Mouse (Mus musculus): ENCODE results near the gene Morc1.

Gene Morc1

DNA sequence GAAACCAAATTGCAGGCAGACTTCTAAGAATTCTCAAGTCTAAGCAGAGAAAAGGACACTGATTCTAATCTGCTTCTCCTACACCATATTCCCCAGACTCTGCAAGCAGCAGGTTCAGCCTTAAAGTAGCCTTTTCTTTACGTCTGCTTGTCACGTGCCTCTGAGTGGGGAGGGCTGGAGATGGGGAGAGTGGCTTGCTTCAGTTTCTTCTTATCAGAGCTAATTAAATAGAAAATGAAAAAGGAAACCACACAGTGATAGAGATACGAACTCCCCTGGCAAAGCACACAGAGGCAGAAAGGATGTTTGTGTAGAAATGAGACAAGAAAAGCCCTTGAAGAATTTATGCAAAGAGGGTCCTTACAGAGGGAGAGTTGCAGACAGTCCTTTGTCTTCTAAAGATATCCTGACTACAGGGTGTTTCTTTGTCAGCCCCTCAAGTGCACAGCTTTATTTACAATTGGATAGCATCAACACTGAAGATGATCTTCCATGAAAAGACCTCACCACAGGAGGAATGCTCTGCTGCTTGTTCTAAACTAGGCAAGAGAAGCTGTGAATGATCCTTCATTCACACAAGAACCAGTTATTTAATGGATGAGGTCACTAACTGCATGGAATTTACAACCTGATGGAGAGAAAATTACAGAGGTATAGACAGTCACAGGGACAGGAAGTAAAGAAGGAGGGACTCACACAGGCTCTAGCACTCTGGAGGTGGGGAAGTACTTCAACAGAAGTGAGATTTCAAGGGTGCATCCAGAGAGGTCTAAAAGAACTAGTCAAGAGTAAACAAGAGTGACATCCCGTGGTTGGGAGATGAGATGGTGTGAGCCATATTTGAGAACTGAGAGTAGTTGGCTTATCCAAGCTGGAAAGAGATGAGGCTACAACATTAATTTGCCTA lies 44.1 kb downstream of the Morc1 start:
- DNase-seq (ENCODE audit: low read depth in 1 of 2, low spot score in 2 of 2) = no peak

DNA sequence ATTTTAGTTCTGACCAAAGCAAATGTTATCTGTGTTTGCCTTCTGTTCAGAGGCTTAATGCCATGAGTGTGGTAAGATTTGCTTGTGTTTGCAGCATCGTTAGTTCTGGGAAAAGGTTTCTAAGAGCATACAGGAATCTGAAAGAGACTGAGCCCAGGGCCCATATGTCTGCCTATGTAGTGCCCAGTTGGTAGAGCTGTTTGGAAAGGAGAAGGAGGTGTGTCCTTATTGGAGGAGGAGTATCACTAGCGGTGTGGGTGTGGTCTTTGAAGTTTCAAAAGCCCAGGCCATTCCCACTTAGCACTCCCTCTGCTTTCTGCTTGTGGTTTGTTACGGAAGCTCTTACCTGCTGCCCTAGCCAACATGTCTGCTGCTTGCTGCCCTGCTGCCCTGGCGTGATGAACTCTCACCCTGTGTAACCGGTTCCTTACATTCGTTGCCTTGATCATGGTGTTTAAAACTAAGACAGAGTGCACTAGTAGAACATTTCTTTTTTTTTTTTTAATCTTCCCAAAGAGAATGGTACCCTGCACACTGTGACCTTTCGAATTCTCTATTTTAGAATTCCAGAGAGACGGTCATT lies 48.3 kb downstream of the Morc1 start:
- DNase-seq (ENCODE audit: low read depth in 1 of 2, low spot score in 2 of 2) = no peak

DNA sequence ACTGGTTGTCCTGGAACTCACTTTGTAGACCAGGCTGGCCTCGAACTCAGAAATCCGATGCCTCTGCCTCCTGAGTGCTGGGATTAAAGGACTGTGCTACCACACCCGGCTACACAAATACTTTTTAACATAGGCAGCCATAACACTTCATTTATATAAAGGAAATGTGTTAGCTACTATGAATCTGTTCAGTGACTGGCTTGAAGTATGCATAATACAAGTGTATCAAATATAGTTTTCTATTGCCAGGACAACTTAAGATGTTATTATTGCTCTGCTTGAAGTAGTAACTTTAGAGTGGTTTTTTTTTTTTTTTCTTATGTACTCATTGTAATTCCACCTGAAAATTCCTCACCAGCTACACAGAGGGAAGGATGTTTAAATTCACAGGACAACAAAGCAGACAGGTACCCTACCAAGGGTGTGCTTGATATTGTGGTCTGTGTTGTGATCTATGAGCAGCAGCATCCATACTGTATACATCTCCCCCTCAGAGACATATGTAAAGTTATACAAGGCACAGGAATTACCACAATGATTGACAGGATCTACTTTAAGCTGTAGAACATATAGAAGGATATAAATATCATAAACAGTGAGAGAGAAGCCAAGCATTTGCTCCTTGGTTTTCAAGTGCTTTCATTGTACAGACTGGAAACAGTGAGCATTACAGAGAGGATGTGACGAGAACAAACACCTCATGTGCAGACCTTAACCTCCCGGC lies 85.9 kb downstream of the Morc1 start:
- no peak for DNase-seq (ENCODE audit: low read depth in 1 of 2, low spot score in 2 of 2)

DNA sequence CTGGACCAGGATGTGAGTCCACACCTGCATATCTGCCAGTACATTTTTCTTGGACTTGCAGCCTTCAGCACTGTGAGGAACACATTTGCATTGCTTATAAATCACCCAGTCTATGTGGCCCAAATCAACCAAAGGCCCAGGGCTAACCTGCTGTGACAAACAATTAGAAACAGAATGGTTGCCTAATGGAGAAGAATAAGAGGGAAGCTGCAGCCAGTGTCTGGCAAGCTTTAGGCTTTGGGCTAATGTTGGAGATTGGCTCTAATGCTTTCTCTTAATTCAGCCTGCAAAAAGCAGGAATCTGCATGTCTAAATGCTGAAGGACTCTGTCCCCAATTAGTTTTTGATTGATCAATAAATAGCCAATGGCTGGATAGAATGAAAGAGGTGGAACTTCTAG lies 88.5 kb downstream of the Morc1 start:
- DNase-seq (ENCODE audit: low read depth in 1 of 2, low spot score in 2 of 2) = no peak

DNA sequence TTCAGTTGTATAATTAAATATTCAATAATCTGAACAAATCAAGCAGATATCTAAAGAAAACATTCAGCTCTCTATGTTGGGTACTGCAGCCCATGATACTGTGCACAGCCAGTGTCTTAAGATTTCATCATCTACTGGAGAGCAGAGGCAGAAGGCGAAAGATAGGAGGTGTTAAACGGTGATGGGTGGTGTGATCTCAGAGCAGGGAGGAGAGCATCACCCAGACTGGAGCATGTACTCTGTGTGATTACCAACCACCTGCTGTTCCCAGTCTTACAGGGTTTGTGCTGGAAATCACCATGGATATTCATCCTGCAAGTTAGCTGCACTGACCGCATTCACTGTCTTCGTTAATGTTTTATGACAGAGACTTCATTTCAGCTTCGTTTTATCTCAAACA lies 106.1 kb downstream of the Morc1 start:
- no peak for DNase-seq (ENCODE audit: low read depth in 1 of 2, low spot score in 2 of 2)

DNA sequence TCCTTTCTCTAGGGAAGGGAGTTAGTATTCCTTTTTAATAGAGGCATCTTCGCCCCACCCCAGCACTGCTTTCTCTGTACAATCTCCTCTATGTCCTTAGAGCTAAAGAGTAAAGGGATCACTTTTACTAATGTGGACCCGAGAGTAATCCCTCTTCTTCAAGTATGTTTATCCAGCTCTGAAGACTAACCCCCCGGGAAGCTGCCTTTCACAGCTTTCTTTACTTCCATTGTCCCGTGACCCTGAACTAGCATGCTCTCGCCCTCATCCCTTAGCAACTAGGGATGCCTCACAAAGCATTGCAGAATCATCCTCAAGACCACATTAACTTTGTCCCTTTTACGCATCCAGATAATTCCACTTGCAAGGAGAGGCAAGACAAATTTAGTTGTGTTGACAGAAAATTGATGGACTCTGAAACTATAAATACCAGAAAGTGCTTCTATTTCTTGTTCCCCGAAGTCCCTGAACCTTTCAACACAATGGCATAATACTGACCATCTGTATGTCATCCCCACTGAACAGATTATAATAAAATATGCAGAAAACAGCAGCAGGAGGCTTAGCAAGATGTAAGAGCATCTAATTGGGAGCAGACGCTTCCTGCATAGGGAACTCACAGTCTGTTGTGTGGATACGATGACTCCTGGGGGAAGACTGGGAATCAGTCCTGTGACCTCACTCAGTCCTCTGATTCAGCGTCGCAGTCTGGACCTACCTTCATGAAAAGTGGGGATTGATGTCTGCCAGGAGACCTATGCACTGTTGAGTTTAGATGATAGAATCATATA lies 131.4 kb downstream of the Morc1 start:
- no peak for DNase-seq (ENCODE audit: low read depth in 1 of 2, low spot score in 2 of 2)

DNA sequence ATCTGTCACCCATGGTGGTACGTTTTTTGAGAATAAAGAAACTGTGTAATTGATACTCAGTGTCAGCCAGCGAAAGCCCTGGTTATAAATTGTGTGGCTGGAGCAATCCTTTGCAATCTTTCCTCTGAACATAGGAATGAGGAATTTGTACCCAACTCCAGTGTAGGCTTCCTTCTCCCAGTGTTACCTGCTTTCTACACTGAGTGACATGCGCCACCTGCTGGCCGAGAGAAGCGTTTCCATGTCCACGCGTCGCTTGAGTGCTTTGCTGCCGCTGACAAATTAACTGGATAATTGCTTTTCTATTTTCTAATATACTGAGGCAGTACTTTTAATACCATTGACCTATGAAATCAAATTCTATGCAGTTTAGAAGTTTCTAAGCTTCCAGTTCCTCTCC lies 139.3 kb downstream of the Morc1 start:
- DNase-seq (ENCODE audit: low read depth in 1 of 2, low spot score in 2 of 2) = no peak

DNA sequence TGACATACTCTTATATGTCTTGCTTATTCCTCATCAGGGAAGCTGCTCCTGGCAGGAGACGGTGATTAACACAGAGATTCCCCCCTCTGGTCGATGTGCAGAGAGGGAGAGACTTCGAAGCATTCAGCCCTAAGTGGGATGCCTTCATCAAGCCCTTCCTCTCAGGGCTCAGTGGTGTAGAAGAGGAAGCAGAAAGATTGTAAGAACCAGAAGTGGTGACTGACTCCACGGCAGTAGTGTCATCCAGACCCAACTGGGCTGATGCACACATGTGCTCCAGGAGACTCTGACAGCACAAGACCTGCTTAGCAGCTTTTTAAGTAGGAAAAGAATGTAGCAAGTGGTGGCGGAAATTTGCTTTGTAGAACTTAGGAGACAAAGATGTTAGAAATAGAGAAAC lies 143.0 kb downstream of the Morc1 start:
- no peak for DNase-seq (ENCODE audit: low read depth in 1 of 2, low spot score in 2 of 2)

DNA sequence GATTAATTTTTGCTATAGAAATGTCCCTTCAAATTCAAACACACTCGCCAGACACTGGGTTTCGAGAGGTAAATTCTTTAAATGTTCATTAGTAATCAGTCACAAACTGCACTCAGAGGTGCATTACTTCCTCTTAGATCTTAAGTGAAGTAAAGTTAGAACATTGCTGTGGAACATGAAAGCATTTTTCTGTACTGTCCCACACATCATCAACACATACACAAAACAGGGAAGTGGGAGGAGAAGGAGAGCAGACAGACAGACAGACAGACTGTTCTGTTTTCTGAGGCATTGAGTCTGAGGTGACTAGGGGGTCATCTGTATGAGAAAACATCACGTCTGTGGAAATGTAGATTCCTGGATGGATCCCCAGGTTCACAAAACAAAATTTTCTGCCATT lies 143.5 kb downstream of the Morc1 start:
- DNase-seq (ENCODE audit: low read depth in 1 of 2, low spot score in 2 of 2) = no peak

DNA sequence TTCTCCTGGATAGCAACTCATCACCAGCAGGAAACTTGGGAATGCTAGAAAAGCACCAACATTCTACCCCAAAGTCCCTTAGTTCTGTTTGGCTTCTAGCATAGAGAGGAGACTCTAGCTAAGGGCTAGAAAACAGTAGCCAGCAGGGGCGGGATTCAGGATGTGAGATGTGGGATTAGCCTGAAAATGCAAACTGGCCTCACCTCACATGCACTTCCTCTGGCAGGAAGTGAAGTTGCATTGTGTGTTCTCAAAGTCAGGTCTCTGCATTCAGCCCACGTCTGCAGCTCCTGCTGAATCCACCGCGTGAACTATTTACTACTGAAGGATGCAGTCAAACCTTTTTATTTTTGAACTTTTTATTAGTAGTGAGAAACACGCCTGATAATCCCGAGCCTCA lies 154.3 kb downstream of the Morc1 start:
- no peak for DNase-seq (ENCODE audit: low read depth in 1 of 2, low spot score in 2 of 2)

DNA sequence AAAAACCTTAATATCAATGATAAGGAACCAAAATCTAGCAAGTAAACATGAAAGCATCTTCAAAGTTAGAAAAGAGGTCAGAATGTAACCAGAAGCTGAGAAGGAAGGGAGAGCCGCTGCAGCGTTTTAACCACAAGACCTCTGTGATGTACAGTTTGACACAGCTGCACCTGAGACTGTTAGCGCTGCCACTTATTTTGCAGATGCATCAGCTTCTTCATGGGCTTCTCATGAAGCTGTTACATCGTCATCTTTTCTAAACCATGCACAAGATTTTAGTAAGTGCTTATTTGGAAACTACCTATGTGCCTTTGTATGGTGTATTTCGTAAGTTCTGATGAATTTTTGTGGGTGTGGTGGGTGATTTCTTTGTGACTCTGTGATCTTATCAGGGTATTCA lies 163.4 kb downstream of the Morc1 start:
- no peak for DNase-seq (ENCODE audit: low read depth in 1 of 2, low spot score in 2 of 2)

DNA sequence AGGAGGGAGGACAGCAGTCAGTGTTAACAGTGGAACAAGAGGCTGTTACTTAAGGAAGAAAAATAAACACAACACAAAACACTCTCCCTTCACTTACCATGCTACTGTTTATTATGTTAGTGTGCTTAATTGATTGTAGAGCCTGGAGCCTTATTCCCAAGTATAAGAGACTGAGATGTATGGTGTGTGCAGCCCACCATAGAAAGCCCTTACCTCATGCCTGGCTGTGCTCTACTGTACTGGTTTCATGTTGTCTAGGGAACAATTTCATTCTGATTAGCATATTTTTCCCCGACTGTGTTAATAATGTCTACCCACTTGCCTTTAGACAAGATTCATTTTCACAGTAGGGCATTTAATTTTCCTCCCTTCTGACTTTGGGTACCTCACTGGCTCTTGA lies 164.2 kb downstream of the Morc1 start:
- DNase-seq (ENCODE audit: low read depth in 1 of 2, low spot score in 2 of 2) = no peak

DNA sequence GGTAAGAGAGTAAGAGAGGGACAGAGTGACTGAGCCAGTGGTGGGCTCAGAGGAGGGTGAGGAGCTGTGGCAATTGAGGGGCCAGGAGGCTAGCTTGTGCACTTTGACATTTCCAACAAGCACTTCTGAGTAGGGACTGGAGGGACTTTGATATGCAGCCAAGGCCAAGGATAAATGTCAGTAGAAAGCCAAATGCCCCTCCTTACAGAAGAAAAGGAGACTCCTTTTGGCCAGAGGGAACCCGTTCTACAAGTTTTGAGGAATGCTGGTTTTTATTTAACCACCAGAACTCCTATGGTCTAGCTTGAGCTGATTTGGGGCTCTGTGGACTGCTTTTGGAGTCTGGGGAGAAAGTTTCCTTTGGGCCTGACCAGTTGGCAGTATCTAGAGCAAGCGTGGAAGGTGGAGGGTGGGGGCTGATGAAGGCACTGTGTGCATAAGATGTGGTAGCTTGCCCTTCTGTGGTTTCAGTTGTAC lies 172.7 kb downstream of the Morc1 start:
- no peak for DNase-seq (ENCODE audit: low read depth in 1 of 2, low spot score in 2 of 2)

DNA sequence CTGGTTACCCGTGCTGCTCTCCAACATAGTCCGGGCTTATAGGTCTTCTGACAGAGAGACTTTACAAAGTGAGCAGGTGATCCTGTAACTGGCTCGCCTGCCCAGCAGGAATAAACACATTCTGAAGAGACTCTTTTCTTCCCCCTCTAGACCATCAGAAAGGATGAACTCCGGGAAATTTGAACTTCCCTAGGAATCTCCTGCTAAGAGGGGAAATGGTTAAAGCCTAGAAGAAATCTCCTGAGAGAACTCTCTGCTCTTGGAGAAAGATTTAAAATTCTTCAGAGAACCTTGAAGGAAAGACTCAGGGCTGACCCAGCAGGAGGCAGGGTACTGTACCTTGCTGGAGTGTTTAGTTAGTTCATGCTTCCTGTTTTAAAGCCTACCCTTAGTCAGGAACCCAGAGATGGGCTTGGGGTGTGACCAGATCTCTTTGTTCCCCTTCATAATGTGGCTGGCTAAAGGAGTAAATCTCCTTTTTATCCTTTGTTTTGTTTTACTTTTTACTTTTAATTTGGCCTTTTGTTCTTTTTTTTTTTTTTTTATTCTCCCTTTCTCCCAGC lies 175.5 kb downstream of the Morc1 start:
- no peak for DNase-seq (ENCODE audit: low read depth in 1 of 2, low spot score in 2 of 2)

DNA sequence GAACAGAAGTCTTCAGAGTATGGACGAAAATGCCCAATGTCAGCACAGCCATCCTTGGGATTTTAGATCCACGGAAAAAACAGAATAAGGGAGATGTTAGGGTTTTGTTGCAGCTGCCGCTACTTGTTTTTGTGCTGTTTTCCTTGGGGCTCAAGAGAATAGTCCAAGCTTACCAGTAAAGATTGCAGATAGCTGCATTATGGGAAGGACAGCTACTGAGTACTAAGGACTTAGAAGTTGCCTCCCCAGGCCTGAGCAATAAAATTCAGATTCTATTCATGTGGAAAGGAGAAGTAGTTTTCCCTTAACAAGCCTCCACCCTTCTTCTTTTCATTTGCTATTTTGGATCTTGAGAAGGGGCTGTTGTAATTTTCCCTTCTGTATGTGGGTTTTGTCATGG lies 177.2 kb downstream of the Morc1 start:
- no peak for DNase-seq (ENCODE audit: low read depth in 1 of 2, low spot score in 2 of 2)

DNA sequence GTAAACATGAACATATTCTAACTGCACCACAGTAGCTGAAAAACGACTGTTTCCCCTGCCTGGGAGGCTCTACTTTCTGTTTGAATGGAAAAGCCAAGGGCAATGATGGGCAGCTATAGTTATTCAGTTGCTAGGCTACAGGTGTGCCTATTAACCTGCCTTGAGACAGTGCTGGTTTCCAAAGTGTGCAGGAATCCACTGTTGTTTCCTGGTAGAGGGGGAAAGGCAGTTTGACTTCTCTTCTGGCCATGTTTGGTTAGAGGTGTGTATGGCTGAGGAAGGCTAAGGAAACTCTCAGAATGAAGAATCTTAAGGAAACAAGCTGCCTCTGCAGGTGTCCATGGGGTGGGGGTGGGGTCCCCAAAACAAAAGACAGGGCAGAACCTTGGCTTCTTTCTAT lies 179.8 kb downstream of the Morc1 start:
- no peak for DNase-seq (ENCODE audit: low read depth in 1 of 2, low spot score in 2 of 2)

DNA sequence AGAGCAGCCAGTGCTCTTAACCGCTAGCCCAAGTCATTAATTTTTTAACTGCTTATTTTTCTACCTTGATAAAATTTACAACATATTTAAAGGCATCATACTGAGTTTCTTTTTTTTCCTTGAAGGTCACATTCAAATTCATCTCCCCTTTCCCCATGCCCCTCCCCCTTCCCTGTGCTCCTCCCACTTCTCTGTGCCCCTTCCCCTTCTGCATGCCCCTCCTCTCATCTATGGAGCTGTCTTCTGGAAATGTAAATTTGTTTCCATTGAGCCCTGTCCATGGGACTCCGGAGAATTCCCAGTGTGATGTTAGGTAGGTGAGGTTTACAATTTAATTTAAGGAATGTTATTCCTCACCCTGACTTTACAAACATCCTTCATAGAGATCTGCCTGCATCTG lies 180.4 kb downstream of the Morc1 start:
- no peak for DNase-seq (ENCODE audit: low read depth in 1 of 2, low spot score in 2 of 2)

DNA sequence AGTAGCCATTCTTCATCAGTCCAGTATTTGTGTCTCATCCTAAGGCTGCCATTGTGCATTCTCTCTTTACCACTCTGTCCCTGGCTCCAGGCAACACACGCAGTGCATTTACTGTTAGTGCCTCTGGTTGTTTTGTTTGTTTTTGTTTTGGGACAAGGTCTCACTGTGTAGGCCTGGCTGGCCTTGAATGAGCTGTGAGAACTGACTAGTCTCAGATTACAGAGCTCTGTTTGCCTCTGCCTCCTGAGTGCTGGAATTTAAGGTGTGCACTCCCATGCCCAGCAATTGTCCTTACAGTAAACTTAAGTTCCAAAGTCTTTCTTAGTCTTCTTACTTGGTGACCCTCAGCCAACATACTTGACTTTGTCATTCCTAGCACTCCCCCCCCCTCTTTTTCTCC lies 182.7 kb downstream of the Morc1 start:
- DNase-seq (ENCODE audit: low read depth in 1 of 2, low spot score in 2 of 2) = no peak

DNA sequence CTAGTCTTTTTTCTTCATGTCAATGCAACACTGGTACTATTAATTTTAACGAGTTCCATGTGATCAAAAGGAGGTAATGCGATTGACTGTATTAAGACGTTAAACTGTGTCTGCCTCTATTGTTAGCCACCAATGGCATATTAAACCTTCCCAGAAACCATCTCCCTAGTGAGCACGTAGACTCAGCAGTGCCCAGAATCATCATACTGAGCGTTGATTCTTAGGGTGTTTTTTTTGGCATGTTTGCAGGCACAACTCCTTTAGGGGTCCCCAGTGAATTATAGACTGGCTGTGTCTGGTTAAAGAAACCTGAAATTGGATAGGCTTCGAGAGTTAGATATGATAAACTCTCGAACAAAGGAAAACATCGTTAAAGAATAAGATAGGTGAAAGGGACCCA lies 189.5 kb downstream of the Morc1 start:
- no peak for DNase-seq (ENCODE audit: low read depth in 1 of 2, low spot score in 2 of 2)

DNA sequence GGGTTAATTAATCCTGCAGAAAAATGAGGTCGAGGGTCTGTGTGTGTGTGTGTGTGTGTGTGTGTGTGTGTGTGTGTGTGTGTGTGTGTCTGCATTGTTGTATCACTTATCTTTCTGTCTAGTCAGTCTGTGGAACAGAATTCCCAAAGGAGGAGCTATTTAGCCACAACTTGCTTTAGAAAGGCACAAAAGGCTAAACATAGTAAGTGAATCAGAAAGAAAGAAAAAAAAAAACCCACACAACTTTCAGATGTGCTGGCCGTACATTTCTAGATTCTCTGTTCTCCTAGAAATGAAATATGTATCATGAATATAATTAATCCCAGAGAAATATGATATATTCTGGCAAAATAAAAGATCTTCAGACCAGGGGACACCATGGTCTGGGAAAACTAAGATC lies 190.0 kb downstream of the Morc1 start:
- no peak for DNase-seq (ENCODE audit: low read depth in 1 of 2, low spot score in 2 of 2)

DNA sequence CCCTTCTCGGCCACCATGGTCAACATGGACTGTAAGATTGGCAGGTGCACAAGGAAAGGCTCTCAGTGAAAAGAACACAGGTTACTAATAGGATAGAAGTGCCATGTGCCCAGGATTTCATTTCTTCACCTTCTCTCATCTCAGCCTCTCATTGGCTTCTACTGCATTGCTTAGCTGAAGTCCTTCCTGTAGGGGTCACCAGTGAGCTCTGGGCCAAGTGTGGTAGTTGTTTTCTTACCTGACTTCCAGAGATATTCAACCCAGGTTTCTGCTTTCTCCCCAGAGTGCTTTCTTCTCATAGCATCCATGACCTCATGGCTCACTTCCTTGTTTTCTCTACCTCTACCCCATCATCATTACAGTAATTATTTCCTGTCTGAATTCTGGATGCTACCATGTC lies 192.4 kb downstream of the Morc1 start:
- DNase-seq (ENCODE audit: low read depth in 1 of 2, low spot score in 2 of 2) = no peak
